Mouse (Mus musculus): Measurements from ENCODE around the gene Snx1. TPM values are rescaled to one million over a fixed set of nuclear protein-coding genes. Genes with fewer than 3 reads are reported as not detected.

Snx1 gene
- polyA plus RNA-seq, 1 experiment from 2014 or later = 136 TPM

- no peak for ATAC-seq (ENCODE audit: low FRiP score, low read depth)
- Histone ChIP-seq H3K4me1 (peaks cover 17% of the 10 kb centered on the region), H3K27me3 (no peaks in the 10 kb centered on the region), H3K4me2 (replicated peaks) (no peak overlapping the region), H3K9ac (replicated peaks) (no peak overlapping the region), H3K36me3 (peaks cover 51% of the 10 kb centered on the region), H3K9me3 (no peaks in the 10 kb centered on the region), H3K4me3 (no peak overlapping the region), H3K27ac (replicated peaks) (peak overlapping the region; percentile 73)
- 54% methylated on average over 8 of the region's 8 CpGs for WGBS
Observed at GRCm38 (mm10) chr9:66110126-66110525, 16.3 kb downstream of the Snx1 start.

- WGBS = 100% methylated on average over 1 of the region's 1 CpGs
- Histone ChIP-seq H3K4me2 (replicated peaks) (no peak overlapping the region), H3K4me3 (no peak overlapping the region), H3K27me3 (no peaks in the 10 kb centered on the region), H3K9me3 (no peaks in the 10 kb centered on the region), H3K9ac (replicated peaks) (no peak overlapping the region), H3K27ac (replicated peaks) (no peak overlapping the region), H3K4me1 (peaks cover 17% of the 10 kb centered on the region), H3K36me3 (peaks cover 51% of the 10 kb centered on the region)
- ATAC-seq (ENCODE audit: low FRiP score, low read depth) = no peak
Observed at GRCm38 (mm10) chr9:66109574-66109973, 16.8 kb downstream of the Snx1 start.

GRCm38 (mm10) chr9:66105168-66105567, 21.2 kb downstream of the Snx1 start:
- Histone ChIP-seq H3K27ac (replicated peaks) (no peak overlapping the region), H3K4me3 (no peak overlapping the region), H3K9ac (replicated peaks) (no peak overlapping the region), H3K4me2 (replicated peaks) (no peak overlapping the region), H3K4me1 (peaks cover 3% of the 10 kb centered on the region), H3K36me3 (peaks cover 78% of the 10 kb centered on the region), H3K27me3 (no peaks in the 10 kb centered on the region), H3K9me3 (no peaks in the 10 kb centered on the region)
- ATAC-seq (ENCODE audit: low FRiP score, low read depth) = no peak
- WGBS = 92% methylated on average over 8 of the region's 8 CpGs

GRCm38 (mm10) chr9:66104601-66105000, 21.8 kb downstream of the Snx1 start:
- no peak overlapping the region for H3K4me2 ChIP-seq (replicated peaks)
- H3K9me3 ChIP-seq = no peaks in the 10 kb centered on the region
- 90% methylated on average over 4 of the region's 4 CpGs for WGBS
- no peaks in the 10 kb centered on the region for H3K4me1 ChIP-seq
- H3K9ac ChIP-seq (replicated peaks) = no peak overlapping the region
- no peak overlapping the region for H3K27ac ChIP-seq (replicated peaks)
- H3K27me3 ChIP-seq = no peaks in the 10 kb centered on the region
- no peak overlapping the region for H3K4me3 ChIP-seq
- no peak for ATAC-seq (ENCODE audit: low FRiP score, low read depth)
- peaks cover 82% of the 10 kb centered on the region for H3K36me3 ChIP-seq

GRCm38 (mm10) chr9:66102668-66103067, 23.7 kb downstream of the Snx1 start:
- Histone ChIP-seq H3K36me3 (peaks cover 72% of the 10 kb centered on the region), H3K9me3 (no peaks in the 10 kb centered on the region), H3K4me2 (replicated peaks) (no peak overlapping the region), H3K4me3 (no peak overlapping the region), H3K27me3 (no peaks in the 10 kb centered on the region), H3K4me1 (no peaks in the 10 kb centered on the region), H3K27ac (replicated peaks) (no peak overlapping the region), H3K9ac (replicated peaks) (no peak overlapping the region)
- ATAC-seq (ENCODE audit: low FRiP score, low read depth) = no peak
- WGBS = 93% methylated on average over 6 of the region's 6 CpGs

- Histone ChIP-seq H3K36me3 (peaks cover 80% of the 10 kb centered on the region), H3K4me1 (no peaks in the 10 kb centered on the region)
- WGBS = 88% methylated on average over 8 of the region's 8 CpGs
Observed at GRCm38 (mm10) chr9:66101577-66101976, 24.8 kb downstream of the Snx1 start.

GRCm38 (mm10) chr9:66092664-66093063, 33.7 kb downstream of the Snx1 start:
- Histone ChIP-seq H3K36me3 (peaks cover 96% of the 10 kb centered on the region), H3K4me1 (no peaks in the 10 kb centered on the region), H3K27me3 (no peaks in the 10 kb centered on the region), H3K9me3 (no peaks in the 10 kb centered on the region), H3K9ac (replicated peaks) (no peak overlapping the region), H3K4me3 (no peak overlapping the region), H3K4me2 (replicated peaks) (no peak overlapping the region), H3K27ac (replicated peaks) (no peak overlapping the region)
- WGBS = 84% methylated on average over 2 of the region's 2 CpGs
- no peak for ATAC-seq (ENCODE audit: low FRiP score, low read depth)

More at GRCm38 (mm10) chr9:66101577-66101976, 24.8 kb downstream of the Snx1 start:
- Histone ChIP-seq H3K4me2 (replicated peaks) (no peak overlapping the region), H3K9ac (replicated peaks) (no peak overlapping the region), H3K27ac (replicated peaks) (no peak overlapping the region), H3K9me3 (no peaks in the 10 kb centered on the region), H3K4me3 (no peak overlapping the region), H3K27me3 (no peaks in the 10 kb centered on the region)
- no peak for ATAC-seq (ENCODE audit: low FRiP score, low read depth)

GRCm38 (mm10) chr9:66091327-66092231, 34.8 kb downstream of the Snx1 start:
- H3K27ac ChIP-seq (replicated peaks) = no peak overlapping the region
- ATAC-seq (ENCODE audit: low FRiP score, low read depth) = no peak
- no peak overlapping the region for H3K4me3 ChIP-seq
- peaks cover 96% of the 10 kb centered on the region for H3K36me3 ChIP-seq
- 84% methylated on average over 6 of the region's 6 CpGs for WGBS
- H3K4me2 ChIP-seq (replicated peaks) = no peak overlapping the region
- H3K9me3 ChIP-seq = no peaks in the 10 kb centered on the region
- no peak overlapping the region for H3K9ac ChIP-seq (replicated peaks)
- H3K4me1 ChIP-seq = no peaks in the 10 kb centered on the region
- H3K27me3 ChIP-seq = no peaks in the 10 kb centered on the region

GRCm38 (mm10) chr9:66090593-66091244, 35.7 kb downstream of the Snx1 start:
- no peak overlapping the region for H3K4me3 ChIP-seq
- H3K36me3 ChIP-seq = peaks cover 98% of the 10 kb centered on the region
- H3K4me1 ChIP-seq = no peaks in the 10 kb centered on the region
- 91% methylated on average over 13 of the region's 13 CpGs for WGBS
- H3K27me3 ChIP-seq = no peaks in the 10 kb centered on the region
- H3K4me2 ChIP-seq (replicated peaks) = no peak overlapping the region
- H3K27ac ChIP-seq (replicated peaks) = no peak overlapping the region
- no peak overlapping the region for H3K9ac ChIP-seq (replicated peaks)
- no peak for ATAC-seq (ENCODE audit: low FRiP score, low read depth)
- H3K9me3 ChIP-seq = no peaks in the 10 kb centered on the region

- no peak overlapping the region for H3K4me3 ChIP-seq
- peaks cover 76% of the 10 kb centered on the region for H3K36me3 ChIP-seq
- no peak overlapping the region for H3K4me2 ChIP-seq (replicated peaks)
- 44% methylated on average over 4 of the region's 4 CpGs for WGBS
- no peaks in the 10 kb centered on the region for H3K27me3 ChIP-seq
- no peak overlapping the region for H3K27ac ChIP-seq (replicated peaks)
- no peak for ATAC-seq (ENCODE audit: low FRiP score, low read depth)
- no peak overlapping the region for H3K9ac ChIP-seq (replicated peaks)
- no peaks in the 10 kb centered on the region for H3K9me3 ChIP-seq
- H3K4me1 ChIP-seq = no peaks in the 10 kb centered on the region
Observed at GRCm38 (mm10) chr9:66088411-66088810, 38.0 kb downstream of the Snx1 start.

- peaks cover 62% of the 10 kb centered on the region for H3K36me3 ChIP-seq
Observed at GRCm38 (mm10) chr9:66087062-66087461, 39.3 kb downstream of the Snx1 start.

GRCm38 (mm10) chr9:66084171-66084570, 42.2 kb downstream of the Snx1 start:
- H3K9me3 ChIP-seq = no peaks in the 10 kb centered on the region
- WGBS = 89% methylated on average over 3 of the region's 3 CpGs
- H3K9ac ChIP-seq (replicated peaks) = no peak overlapping the region
- no peak overlapping the region for H3K27ac ChIP-seq (replicated peaks)
- H3K27me3 ChIP-seq = no peaks in the 10 kb centered on the region
- no peaks in the 10 kb centered on the region for H3K4me1 ChIP-seq
- no peak for ATAC-seq (ENCODE audit: low FRiP score, low read depth)
- H3K36me3 ChIP-seq = peaks cover 33% of the 10 kb centered on the region
- H3K4me3 ChIP-seq = no peak overlapping the region
- no peak overlapping the region for H3K4me2 ChIP-seq (replicated peaks)

More at GRCm38 (mm10) chr9:66087062-66087461, 39.3 kb downstream of the Snx1 start:
- Histone ChIP-seq H3K4me2 (replicated peaks) (no peak overlapping the region), H3K4me3 (no peak overlapping the region), H3K9ac (replicated peaks) (no peak overlapping the region), H3K27ac (replicated peaks) (no peak overlapping the region), H3K9me3 (no peaks in the 10 kb centered on the region), H3K4me1 (no peaks in the 10 kb centered on the region), H3K27me3 (no peaks in the 10 kb centered on the region)
- WGBS = 96% methylated on average over 7 of the region's 7 CpGs
- ATAC-seq (ENCODE audit: low FRiP score, low read depth) = no peak

Data from midbrain, embryonic 12.5 days (tissue).